Mouse (Mus musculus): ENCODE results near the gene Ccnb2. TPM values are rescaled to one million over a fixed set of nuclear protein-coding genes. Genes with fewer than 3 reads are reported as not detected.

Ccnb2 gene
- total and polyA plus RNA-seq, 2 experiments: 0.17 to 0.37 TPM

- H3K9ac ChIP-seq (ENCODE audit: low read depth, low read length): no peak overlapping the region
- 92% methylated on average over 2 of the region's 2 CpGs for WGBS
- H3K27ac ChIP-seq (replicated peaks; ENCODE audit: insufficient read depth, low read depth, low read length): no peak overlapping the region
- DNase-seq (ENCODE audit: extremely low read depth, low read depth, low spot score): no peak
- TF ChIP-seq POLR2A (IDR thresholded peaks at IDR 0.05; ENCODE audit: extremely low read depth, insufficient read depth, low read length): no peak
- no peak for TF ChIP-seq CTCF (IDR thresholded peaks at IDR 0.05; ENCODE audit: low read depth, low read length)
- H3K27me3 ChIP-seq (ENCODE audit: control insufficient read depth, insufficient read depth, low read length): no peaks in the 10 kb centered on the region
- H3K4me1 ChIP-seq (ENCODE audit: control insufficient read depth, insufficient read depth, low read length): no peaks in the 10 kb centered on the region
- H3K79me2 ChIP-seq (ENCODE audit: control insufficient read depth, insufficient read depth, low read length): no peaks in the 10 kb centered on the region
- no peak overlapping the region for H3K4me3 ChIP-seq (ENCODE audit: insufficient read depth, low read depth, low read length)
- peaks cover 36% of the 10 kb centered on the region for H3K36me3 ChIP-seq (ENCODE audit: control insufficient read depth, insufficient read depth, low read length)
Measured at GRCm38 (mm10) chr9:70359402-70360131, 61.8 kb downstream of the Ccnb2 start.

Other genes with a start within 250 kb of the Ccnb2 start
- 25.1 and 27.2 TPM in 2 replicates for gene Myo1e, start 214.2 kb downstream of the Ccnb2 start, total RNA-seq (2014; rRNA removed)
- gene Myo1e, start 214.2 kb downstream of the Ccnb2 start, polyA plus RNA-seq (2012; rRNA removed): 9.2 and 11.2 TPM in 2 replicates
- 18.4 and 21.1 TPM in 2 replicates for gene Rnf111, start 82.2 kb upstream of the Ccnb2 start, total RNA-seq (2014; rRNA removed)
- gene Rnf111, start 82.2 kb upstream of the Ccnb2 start, polyA plus RNA-seq (2012; rRNA removed): 16.8 and 23.5 TPM in 2 replicates
- 16.5 and 17.6 TPM in 2 replicates for gene Sltm, start 121.2 kb upstream of the Ccnb2 start, total RNA-seq (2014; rRNA removed)
- gene Sltm, start 121.2 kb upstream of the Ccnb2 start, polyA plus RNA-seq (2012; rRNA removed): 2.8 and 3.5 TPM in 2 replicates
- 1.7 and 1.9 TPM in 2 replicates for gene Gm10642, start 234.7 kb upstream of the Ccnb2 start, total RNA-seq (2014; rRNA removed)
- gene Gm10642, start 234.7 kb upstream of the Ccnb2 start, polyA plus RNA-seq (2012; rRNA removed): 1.4 and 1.6 TPM in 2 replicates
- 17.2 and 18.2 TPM in 2 replicates for gene Mindy2, start 235.6 kb upstream of the Ccnb2 start, total RNA-seq (2014; rRNA removed)
- gene Mindy2, start 235.6 kb upstream of the Ccnb2 start, polyA plus RNA-seq (2012; rRNA removed): 2.5 and 3.0 TPM in 2 replicates